Mouse (Mus musculus): ENCODE measurements at regions not wholly inside any gene's neighbourhood (a gene's known extent, or its start where the extent isn't known, plus 50 kb on each side); places are given as distances from the start of the nearest gene placed in this dataset.

DNA sequence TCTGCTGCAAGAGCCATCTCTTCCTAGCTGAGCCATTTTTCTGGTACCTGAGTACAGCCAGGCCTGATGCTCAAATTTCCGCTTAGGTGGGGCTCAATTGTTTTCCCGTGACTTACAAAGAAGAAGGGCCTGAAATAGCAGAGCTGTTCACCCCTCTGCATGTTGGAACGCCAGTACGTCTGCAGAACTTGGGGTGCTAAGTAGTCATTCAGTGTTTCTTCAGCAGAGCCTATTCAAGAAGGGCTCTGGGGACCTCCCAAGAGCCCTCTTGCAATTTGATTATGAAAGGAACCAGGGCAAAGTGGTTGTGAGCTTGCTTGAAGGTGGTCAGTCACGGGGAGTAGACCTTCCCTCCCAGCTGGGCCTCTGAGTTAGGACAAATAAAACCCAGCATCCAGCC, 58.9 kb upstream of the Med13l start:
- DNase-seq (ENCODE audit: low read depth): no peak

DNA sequence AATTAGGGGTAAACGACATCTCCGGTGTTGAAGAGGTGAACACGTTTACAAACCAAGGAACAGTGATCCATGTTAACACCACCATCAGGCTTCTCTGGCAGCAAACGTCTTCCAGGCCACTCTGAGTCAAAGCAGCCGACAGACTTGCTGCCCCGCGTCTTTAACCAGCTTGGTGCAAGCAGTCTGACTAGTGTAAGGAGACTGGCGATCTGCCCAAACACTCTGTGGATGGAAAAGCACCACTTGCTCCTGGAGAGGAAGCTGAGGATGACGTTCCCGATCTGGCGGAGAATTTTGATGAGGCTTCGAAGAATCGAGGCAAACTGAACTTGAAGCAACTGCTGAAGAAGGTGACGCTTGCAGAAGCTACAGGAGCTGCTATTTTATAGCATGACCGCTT, 57.5 kb upstream of the Med13l start:
- DNase-seq (ENCODE audit: low read depth): no peak

DNA sequence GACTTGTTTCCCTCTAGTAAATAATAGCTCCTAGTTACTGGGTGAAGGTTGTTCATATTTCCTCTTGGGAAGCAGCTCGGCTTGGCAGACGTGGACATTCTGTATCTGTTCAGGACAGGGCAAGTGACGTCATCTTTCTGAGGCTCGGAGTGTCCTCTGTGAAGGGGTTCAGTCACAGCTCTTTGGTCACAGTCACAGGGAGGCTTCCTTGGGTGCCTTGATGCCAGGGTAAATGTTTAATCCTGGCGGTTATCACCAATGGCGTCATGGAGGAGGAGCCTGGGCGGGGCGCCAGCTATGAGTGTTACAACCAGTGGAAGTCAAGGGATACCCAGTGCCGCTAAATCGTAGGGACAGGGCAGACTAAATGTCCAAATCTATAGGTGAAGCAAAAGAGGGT, 56.3 kb upstream of the Med13l start:
- DNase-seq (ENCODE audit: low read depth): no peak

DNA sequence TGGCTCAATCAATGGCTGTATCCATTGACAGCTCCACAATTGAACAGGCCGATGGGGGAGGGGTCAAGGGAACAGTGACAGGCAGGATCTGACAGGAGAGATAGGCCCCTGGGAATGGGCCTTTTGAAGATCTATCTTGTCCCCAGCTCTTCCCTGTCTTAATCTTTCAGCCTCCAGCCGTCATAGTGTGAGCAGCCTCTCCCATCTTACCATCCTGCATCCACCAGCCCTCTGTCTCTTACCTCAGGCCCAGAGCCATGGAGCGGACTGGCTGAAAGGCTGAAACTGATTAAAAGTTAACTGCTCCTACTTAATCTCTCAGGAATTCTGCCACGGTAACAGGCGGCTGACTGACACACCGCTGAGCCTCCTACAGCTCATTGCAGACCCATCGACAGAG, 55.6 kb upstream of the Med13l start:
- no peak for DNase-seq (ENCODE audit: low read depth)

DNA sequence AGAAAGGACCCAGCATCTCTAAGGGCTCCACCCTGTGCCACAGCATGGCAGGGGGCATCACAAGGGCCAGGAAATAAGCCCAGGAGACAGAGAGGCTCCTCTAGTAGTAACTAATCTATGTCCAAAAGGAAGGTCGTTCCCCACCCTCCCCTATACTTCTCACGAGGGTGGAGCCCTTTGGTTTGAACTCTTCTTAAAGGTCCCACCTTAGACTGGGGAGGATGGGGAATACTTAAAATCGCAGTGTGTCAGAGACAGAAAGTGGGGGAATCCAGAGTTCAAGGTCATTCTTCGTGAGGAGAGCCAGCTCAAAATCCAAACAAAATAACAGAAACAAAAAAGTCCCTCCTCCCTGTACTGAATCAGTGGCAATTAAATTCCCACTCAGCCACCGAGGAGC, 50.6 kb upstream of the Med13l start:
- no peak for DNase-seq (ENCODE audit: low read depth)

All from naive thymus-derived CD4-positive, alpha-beta T cell, adult 2 months (primary cell).